Mouse (Mus musculus) megakaryocyte-erythroid progenitor cell, adult 5-6 weeks (primary cell): Measurements from ENCODE around the gene Atp9a. TPM values are rescaled to one million over a fixed set of nuclear protein-coding genes. Genes with fewer than 3 reads are reported as not detected.
"Not testable (repeated sequence)": the region's sequence is repeated elsewhere in the genome, so short reads cannot be mapped to it uniquely, and the experiment has no call there.

Experiments
- ATAC-seq: replicated peaks from 2 replicates; pipeline ENCODE4 v1.8.0; 2016; ENCODE audit warnings: mild to moderate bottlenecking, inconsistent platforms; ENCODE audit not compliant: severe bottlenecking, poor library complexity, low FRiP score, low TSS enrichment
- total RNA-seq, 2 experiments: library from RNA; stranded (forward) in 1 of 2; stranded (reverse) in 1 of 2; fragments of 200-1000, 215-1000 nt in 1 of 2; fragments of >200 nt in 1 of 2; fragmentation: Nextera tagmentation in 1 of 2; gene quantifications; 2 replicates each; pipeline ENCODE4 v1.2.3; 2014 to 2017

Gene Atp9a
- 0.37 TPM in 1 of 2 replicates, not detected in the other for total RNA-seq (2014; fragmentation: Nextera tagmentation)
- 0.23 TPM in 1 of 2 replicates, not detected in the other for total RNA-seq (2017)

DNA sequence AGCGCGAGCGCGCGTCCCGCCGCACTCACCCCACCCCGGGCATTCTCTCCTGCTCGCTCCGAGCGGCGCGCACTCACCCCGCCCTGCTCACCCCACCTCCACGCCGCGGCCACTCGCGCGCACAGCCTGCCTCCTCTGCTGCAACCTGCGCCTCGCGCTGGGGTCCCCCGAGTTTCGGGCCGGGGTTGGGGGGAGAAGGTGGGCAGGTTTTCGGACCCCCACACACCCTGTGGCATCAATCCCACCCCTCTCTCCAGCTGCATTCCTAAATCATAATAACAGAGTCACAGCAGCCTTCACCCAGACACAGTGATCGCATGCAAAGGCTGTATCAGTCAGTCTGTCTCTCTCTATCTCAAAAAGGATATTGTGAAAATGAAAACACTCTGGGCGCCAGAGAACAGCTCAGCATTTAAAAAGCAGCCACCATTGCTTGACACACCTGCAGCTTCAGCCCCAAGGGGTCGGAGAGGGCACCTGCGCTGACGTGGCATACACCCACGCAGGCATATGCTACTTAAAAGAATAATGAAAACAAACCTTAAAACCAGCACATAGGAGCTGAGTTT is at the start of gene Atp9a:
Atp9a (minus strand) TSS at position 351 of the 569 bp plus-strand sequence.
- no peak for ATAC-seq

DNA sequence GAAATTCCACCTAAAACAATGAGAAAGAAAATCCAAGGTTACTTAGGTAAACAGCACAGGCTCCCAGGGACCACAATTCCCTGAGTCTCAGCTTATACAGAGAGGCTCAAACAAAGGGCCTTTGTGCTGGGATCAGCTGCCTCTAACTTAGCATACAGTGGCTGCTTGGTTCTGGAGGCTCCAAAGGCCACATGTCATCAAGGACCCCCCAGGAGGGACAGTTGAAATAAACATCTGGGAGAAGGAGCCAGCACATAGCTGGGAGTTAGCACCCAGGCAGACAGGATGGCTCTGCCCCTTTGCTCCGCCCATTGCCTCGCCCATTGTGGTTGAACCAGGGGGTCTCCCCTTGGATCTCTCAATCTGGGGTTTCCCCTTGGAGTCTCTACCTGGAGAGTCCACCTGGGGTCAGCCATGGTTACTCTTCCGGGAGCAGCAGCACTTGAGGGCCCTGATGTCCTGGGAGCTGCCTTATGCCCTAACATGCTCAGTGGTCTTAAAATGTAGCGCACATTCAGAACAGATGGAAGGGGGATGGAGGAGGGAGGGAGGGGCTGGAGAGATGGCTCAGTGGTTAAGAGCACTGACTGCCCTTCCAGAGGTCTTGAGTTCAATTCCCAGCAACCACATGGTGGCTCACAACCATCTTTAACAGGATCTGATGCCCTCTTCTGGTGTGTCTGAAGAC is 49.0 kb upstream of the Atp9a start:
- ATAC-seq = no peak

DNA sequence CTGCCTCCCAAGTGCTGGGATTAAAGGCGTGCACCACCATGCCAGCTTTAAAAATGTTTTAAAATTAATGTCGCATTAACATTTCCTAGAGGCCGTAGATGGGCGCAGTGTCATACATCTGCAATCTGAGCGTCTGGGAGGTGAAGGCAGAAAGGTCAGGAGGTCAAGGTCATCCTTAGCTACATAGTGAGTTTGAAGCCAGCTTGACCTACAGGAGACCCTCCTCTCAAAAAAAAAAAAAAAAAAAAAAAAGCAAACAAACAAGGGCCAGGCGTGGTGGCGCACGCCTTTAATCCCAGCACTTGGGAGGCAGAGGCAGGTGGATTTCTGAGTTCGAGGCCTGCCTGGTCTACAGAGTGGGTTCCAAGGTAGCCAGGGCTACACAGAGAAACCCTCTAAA is 44.0 kb upstream of the Atp9a start:
- ATAC-seq = no peak

DNA sequence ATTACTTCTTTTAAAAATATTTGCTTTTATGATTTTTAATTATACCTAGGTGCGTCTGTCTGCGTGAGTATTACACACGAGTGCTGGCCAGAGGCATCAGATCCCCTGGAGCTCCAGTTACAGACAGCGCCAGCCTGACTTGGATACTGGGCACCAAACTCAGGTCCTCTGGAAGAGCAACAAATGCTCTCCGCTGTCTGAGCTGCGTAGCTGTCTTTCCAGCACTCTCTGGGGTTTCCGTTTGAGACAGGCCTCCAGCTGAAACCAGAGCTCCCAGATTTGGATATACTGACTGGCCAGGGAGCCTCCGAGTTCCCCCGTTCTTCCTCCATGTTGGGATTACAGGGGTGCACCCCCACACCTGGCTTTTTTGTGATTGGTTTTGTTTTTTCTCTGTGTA is 38.4 kb upstream of the Atp9a start:
- ATAC-seq = no peak

DNA sequence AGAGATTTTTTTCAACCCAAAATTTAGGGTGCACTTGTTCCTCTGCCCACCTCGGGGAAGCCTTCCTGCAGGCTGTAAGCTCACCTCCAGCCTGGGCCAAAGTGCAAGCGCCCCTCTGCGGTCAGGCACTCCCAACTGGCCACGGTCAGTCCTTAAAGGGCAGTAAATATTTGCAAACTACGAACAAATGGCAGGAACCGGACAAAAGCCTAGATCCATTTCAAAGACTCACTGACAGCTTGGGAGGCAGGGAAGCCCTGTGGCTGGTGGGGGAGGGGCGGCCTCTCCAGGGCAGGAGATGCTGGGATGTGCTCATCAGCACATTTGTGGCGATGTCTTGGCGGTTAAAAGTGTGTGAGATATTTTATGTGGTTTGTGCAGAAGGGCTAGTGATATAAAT is 37.8 kb upstream of the Atp9a start:
- no peak for ATAC-seq

DNA sequence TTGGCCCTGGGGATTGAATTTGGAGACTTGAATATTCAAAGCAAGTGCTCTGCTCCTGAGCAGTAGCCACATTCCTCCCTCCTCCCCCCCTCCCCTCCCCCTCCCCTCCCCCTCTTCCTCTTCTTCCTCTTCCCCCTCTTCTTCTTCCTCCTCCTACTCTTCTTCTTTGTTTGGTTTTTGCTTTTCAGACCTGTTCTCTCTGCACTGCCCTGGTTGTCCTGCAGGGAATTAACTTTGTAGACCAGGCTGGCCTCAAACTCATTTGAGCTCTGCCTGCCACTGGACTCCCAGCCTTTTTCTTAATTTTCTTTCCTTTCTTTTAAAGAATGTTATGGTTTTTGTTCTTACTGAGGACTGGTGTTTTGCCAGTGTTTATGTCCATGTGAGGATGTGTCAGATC is 35.3 kb upstream of the Atp9a start:
- no peak for ATAC-seq

DNA sequence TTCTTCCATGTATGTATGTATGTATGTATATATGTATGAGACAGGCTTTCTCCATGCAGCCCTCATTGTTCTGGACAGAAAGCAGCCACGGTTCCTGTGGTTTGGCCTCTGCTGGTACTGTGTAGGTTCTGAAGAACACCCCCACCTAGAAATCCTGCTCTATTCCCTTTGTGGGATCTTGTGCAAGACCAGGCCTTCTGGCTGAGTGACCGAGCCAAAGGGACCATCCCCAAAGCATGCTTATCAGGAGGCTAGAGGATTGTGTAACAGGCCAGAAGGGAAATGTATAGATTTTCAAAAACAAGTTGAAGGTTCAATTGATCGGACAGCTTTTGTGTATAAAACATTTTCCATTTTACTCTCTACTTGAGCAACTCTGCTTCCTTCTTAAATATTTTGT is 34.0 kb upstream of the Atp9a start:
- ATAC-seq = no peak

DNA sequence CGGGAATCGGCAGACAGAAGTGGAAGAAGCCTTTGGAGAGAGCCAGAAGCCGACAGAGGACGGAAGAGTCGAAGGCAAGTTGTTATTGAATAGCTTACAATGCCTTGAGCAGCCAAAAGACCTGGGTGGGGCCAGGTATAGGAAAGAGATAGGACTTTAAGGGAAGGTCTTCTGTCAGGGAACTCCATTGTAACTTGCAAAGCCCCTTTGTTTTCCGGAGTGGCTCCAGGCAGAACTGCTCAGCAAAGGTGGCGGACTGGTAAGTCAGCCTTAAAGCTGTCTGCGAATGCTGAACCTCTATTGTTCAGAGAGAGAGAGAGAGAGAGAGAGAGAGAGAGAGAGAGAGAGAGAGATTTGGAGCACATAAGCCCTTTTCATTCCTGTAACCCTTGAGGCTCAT is 27.1 kb upstream of the Atp9a start:
- ATAC-seq = no peak

DNA sequence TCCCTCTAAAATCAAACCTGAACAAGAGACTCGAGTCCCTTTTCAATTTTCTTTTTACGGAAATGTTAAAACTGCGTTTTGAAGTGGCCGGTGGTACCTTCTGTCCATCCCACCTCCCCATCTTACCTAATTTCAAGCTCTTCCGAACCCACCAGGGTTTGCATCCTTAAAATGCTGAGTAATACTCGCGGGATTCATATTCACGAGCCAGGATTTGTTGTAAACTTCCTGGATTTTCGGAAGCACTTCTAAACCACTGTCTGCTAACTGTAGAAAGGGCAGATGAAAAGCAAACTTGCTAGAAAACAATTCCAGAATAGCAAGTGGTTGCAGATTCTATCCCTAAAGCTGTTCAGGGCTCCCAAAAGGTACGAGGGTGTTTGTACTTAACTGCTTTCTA is 25.4 kb upstream of the Atp9a start, which contains the start of gene Sall4:
Sall4 (minus strand) TSS at position 362 of the 400 bp plus-strand sequence.
- ATAC-seq = no peak

DNA sequence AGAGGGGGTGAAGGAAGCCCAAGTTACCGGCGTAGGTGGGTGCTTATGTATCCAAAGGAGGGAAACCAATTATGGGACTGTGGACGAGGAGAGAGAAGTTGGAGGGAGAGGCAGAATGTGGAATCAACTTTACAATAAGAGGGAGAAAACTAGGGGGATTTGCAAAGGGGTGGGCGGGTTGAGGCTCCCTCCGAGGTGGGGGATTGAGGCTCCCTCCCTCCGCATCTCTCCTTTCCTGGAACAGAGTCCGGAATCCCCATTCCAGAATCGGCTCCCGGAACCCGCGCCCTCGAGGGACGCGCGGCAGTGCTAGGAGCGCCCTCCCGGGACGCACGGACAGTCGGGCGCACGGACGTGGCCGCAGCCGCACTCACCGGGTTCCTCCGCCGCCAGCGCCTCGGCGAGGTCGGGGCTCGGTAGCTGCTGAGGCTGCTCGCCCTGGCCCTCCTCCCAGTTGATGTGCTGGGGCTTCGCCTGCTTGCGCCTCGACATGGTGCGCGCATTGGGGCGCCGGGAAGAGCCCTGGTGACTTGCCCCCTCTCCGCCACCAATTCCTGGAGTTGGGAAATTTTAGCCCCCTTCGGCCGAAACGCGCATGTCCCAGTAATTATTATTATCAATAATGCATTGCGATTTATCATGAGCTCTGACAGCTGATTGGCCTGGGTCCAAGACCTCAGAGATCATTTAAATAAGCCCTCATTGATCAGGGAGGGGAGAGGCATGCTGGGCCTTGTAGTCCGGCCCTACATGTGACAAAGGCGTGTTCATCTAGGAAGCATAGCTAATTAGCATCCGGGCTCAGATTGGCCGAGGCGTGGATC is 24.5 kb upstream of the Atp9a start:
- ATAC-seq = no peak

DNA sequence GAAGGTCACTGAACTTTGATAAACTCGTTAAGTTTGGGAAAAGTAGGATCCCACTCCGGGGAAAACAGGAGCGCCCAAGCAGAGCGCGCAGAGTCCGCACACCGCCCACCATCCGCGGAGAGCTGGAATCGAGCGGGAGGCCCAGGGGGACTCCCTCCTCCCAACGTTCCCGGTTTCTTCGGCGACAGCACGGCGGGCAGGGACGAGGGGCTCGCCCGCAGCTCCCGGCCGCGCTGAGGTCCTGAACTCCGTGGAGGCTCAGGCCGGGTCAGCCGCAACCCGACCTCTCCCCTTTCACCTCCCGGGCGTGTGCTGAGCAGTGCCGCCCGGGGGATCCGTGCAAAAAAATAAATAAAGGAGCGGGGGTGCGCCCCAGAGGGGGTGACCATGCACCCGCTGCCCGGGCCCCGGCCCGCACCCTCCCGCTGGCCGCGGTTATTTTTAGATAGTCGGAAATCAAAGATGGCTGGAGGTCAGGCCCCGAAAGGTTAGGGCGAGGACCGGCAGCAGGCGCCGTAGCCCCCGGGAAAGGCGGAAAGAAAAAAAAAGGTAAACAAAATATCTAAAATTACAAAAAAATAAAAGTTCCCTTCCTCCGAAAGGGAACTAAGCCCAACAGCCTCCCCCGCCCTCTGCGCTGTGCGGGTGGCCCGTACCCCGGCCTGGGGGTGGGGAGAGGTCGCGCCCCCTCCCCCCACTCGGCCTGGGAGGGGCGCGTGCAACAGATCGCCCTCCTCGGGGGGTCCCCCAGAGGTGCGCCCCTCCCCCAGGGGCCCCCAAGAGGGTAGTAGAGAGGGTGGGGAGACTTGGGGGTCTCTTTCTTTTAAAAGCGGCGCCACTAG is 23.7 kb upstream of the Atp9a start:
- no peak for ATAC-seq

DNA sequence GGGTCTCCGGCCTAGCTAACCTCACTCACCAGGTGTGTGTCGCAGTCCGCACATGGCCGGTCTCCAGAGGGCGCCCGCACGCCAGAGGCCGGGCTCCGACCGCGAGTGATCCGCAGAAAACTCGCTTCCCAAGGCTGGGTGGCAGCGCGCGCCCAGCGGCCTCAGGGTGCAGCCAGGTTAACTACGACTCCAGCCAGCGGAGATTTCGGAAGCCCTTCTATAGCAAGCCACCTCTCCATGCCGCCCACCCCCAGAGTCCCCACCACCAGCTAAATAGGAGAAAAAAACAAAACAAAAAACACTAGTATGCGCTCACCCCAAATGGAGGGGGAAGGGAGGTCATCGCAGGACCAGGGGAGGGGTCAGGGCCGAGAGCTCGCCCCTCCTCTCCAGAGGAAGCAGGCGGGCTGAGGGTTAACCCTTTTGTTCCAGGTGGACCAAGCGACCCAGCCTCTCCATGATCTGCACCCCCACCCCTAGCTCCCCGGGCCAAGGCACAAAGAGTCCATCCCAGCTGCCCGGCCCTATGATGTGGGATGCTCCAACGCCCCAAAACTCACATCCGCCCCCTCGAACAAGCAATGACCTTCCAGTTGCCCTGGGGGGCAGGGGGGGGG is 23.0 kb upstream of the Atp9a start:
- ATAC-seq = peak; percentile 70

DNA sequence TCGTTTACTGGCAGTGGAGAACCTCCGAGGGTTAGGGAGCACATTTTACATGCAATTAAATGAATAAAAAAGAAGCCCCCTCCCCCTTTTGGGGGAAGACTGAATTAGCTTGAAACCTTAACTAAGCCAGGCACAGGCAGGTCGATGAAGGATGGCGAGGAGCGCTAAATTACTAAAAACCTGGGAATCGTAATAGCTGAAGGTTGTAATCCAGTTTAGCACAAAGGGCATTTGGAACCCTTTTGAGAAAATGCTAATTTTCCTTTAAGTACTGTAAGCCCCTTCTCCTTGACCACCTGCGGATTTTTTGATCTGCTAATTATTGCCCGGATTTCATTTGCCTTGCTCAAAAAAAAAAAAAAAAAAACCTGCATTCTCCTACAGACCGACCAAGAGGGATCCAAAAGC is 22.3 kb upstream of the Atp9a start:
- no peak for ATAC-seq

DNA sequence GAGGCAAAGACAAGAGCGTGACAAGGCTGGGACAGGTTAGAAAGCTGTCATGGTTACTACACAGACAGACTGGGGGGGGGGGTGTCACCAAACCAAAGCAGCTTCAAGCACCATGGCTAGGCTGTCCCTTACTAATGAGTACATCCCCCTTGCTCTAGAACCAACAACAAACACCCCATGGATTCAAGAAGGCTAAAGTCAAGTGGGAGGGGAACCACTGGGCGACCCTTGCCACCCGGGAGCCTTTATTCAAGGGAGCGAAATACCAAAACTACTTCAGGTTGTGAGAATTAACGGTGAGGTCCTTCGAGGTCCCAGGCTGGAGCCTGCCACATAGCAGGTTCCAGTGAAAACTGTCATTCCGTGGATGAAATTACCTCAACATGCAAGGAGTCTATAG is 21.6 kb upstream of the Atp9a start:
- ATAC-seq = no peak

DNA sequence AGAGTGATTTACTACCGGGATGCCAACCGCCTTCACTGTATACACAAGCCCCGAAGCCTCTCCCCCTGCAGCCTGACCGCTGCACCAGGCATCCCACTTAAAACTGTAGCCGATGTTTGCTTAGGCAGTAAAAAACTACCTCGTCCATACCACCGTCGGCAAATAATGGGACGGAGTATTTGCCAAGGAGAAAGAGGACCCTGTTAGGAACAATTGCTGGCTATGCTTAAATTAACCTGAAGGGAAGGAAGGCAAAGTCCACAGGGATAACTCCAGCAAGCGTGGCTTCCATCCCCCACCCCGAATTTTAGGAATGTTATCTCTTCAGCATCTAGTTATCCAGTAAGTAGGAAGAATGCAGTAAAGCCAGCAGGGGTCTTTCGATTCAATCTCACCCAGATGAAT is 20.2 kb upstream of the Atp9a start:
- ATAC-seq = no peak

DNA sequence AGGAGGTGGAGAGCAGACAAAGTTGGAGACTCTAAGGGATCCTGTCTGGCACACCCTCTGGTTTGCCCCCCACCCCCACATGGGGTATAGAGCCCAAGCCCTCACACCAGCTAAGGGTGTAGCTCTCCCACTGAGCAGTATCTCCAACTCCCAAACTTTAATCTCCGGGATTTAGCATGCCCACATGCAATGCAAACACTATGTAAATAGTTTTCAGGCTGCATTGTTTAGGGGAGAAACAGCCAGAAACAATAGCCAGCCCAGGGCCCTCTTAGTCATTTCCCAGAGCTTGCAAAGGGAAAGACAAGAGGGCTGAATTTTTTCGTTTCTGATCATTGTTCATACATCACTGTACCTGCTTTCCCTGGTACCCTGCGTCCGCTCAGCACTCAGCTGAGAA is 19.7 kb upstream of the Atp9a start:
- ATAC-seq = no peak

DNA sequence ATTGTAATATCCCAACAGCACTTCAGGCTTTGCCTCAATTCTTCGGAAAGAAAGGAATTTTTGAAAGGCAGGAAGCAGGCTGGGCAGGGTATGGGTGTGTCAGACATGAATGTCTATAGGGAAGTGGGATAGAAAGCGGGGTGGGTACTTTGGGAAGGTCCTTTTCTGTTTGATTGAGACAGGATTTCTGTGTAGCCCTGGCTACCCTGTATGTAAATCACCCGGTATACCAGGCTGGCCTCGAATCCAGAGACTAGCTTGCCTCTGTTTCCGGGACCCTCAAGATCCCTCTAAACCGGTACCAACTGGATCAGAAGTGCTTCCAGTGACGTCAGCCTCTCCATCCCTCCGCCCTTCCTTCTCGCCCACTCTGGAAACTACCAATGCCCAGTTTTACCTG is 18.9 kb upstream of the Atp9a start:
- no peak for ATAC-seq

DNA sequence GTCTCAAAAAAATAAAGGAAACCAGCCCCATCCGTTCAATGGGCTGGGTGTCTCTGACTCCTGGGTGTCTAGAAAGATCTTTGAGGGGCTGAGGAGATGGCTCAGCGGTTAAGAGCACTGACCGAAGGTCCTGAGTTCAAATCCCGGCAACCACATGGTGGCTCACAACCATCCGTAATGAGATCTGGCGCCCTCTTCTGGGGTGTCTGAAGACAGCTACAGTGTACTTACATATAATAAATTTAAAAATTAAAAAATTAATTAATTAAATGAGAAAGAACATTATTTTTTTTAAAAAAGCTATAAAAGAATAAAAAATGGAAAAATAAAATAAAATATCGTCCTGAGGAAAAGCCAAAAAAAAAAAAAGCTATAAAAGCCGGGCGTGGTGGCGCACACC is 2.2 kb upstream of the Atp9a start:
- ATAC-seq = not testable (repeated sequence)

DNA sequence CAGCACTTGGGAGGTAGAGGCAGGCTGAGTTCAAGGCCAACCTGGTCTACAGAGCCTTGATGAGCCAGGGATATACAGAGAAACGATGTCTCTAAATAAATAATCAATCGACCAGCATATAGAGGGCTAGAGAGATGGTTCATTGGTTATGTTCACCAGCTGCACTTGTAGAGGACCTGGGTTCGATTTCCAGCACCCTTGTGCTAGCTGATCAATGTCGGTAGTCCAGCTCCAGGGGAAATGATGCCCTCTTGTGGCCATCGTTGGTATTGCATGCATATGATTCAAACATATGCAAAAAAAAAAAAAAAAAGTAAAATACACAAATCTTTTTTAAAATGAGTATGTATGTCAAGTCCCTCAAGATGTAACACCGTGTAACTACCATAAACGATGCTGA is 440 bp upstream of the Atp9a start:
- ATAC-seq = no peak
